Mouse (Mus musculus) mature B cell (primary cell): ENCODE data around the gene A630073D07Rik.
"Not testable (repeated sequence)": the region's sequence is repeated elsewhere in the genome, so short reads cannot be mapped to it uniquely, and the experiment has no call there.

ENCODE experiments used
- in situ Hi-C: fragments of 300-500 bp; cut with MboI; formaldehyde crosslinking; loops from 2 replicates; pipeline ENCODE4 v1.14.3; 2019

The A630073D07Rik gene

DNA sequence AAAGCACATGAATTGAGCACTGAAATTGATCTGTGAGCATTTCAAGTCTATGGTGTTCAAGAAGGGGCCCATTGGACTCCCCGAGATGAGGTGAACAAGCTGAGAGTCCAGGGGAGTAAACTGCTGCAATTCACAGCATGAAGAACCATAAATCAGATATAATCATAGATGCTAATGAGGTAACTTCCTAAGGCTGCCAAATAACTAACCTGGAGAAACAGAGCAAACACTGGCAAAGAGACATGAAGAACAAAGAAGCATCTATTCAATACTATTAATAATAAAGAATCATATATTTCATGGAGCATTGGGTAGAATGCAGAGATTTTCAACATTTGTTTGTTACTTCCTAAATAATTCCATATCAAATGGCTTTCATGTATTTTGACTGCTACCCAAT, at the start of gene A630073D07Rik:
A630073D07Rik (minus strand) TSS at position 101 of the 400 bp plus-strand sequence.
- in situ Hi-C loops = no loop called here

GRCm38 (mm10) chr6:132700907-132701306, 49.6 kb upstream of the A630073D07Rik start, which contains the start of gene Tas2r121:
TSS of gene Tas2r121 (minus strand) at chr6:132701007.
- in situ Hi-C loops = no loop called here

DNA sequence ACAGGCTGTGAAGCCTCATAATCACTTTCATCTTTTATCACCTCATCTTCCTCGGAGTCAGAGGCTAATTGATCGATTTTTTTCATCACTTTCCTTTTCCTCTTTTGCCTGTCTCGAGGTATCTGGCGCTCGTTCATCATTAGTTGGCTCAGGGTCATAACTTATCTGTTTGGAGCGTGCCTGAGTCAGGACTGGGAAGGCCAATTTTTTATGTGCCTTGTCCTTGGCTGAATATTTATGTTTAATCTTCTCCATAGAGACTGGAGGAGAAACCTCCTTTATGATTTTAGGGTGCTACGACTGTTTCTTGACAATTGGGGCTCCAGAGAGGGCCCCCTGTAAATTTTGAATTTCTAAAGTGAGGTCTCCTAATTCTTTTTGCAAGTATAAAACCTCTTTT, 40.3 kb upstream of the A630073D07Rik start:
- in situ Hi-C loops = not testable (repeated sequence)

DNA sequence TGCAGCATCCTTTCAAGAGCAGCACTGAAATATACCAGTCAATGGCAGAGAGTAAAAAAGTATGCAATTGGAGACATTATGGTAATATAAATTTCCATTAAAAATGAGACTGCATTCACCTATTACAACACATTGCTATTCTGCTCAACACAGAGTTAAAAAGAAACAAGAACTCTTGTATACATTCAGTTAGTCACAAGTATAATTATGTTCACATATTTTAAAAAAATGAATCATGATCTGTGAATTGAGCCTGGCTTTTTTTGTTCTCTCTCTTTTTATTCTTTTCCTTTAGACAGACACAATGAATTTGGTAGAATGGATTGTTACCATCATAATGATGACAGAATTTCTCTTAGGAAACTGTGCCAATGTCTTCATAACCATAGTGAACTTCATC, 5.3 kb upstream of the A630073D07Rik start, which contains the start of gene Tas2r120:
Tas2r120 (plus strand) TSS at position 301 of the 400 bp plus-strand sequence.
- in situ Hi-C loops = no loop called here

DNA sequence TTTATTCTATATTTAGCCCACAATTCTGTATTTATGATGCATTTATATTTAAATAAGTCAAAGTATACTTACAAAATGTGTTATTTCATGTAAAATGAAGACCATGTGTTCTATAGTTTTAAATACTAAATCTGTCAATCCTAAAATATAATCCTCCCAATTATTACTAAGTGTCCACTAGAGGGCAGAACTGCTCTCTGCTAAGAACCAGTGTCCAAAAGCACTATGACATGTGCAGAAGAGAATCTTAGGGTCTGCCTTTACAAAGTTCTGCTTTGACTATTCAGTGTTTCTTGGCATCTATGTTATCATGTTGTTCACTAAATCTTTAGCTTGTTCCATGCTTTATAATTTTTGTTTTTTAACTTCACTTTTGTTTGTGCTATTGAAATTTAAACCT, 1.9 kb downstream of the A630073D07Rik start:
- in situ Hi-C loops = no loop called here

DNA sequence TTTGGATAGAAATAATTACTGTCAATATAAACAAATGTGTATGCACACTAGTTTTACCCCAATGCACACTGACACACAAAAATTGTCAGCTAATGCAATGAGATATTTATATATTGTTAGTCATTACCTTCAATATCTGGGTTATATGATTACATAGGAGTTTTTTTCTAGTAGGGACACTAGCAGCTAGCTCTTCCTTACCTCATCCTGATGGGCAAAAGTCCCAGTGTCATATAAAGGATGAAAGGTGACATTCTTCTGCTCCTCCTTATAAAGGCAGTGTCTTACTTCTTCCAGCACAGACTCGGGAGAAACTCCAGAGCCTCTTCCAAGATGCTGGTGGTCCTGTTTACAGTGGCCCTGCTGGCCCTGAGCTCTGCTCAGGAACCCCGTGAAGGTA, 55.7 kb downstream of the A630073D07Rik start, which contains the start of gene Prp2:
Prp2 (plus strand) TSS at position 301 of the 400 bp plus-strand sequence.
- in situ Hi-C loops = not testable (repeated sequence)
